Mouse (Mus musculus): Measurements from ENCODE around the gene Anxa1. TPM values are rescaled to one million over a fixed set of nuclear protein-coding genes. Genes with fewer than 3 reads are reported as not detected.

Gene Anxa1
- total and polyA plus RNA-seq, 2 experiments from 2014 or later = 17.4 to 52.2 TPM

DNA sequence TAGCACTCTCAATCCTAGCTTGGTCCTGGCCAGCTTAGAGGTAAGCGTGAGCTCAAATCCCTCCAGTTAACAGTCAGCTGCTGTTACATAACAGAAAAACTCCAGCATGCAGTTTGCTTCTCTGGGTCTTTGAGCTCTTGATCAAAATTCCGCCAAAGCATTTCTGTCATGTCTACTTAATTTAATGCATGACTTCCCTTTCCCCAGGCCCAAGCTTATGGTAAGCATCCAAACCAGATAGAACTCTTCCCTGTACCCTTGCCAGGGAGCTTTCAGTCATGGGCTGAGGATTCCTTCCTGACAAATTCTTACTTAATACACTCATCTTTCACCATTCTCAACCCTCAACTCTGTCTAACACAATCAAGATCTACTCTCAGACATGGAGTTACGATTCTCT lies 20.5 kb upstream of the Anxa1 start:
- no peak overlapping the region for H3K27ac ChIP-seq (ENCODE audit: low read depth)
- WGBS = 76% methylated on average over 3 of the region's 3 CpGs
- H3K4me2 ChIP-seq (ENCODE audit: low read depth, low read length) = no peak overlapping the region
- no peaks in the 10 kb centered on the region for H3K4me1 ChIP-seq (ENCODE audit: control insufficient read depth, insufficient read depth)
- no peaks in the 10 kb centered on the region for H3K9me3 ChIP-seq (replicated peaks; ENCODE audit: control insufficient read depth, low read length)
- H3K4me3 ChIP-seq (ENCODE audit: low read depth, low read length) = no peak overlapping the region
- DNase-seq (ENCODE audit: low spot score) (no peak), ATAC-seq (ENCODE audit: insufficient read depth, low read depth) (no peak)
- no peaks in the 10 kb centered on the region for H3K36me3 ChIP-seq (replicated peaks; ENCODE audit: control insufficient read depth, insufficient read depth, low read length)
- TF ChIP-seq CTCF (IDR thresholded peaks at IDR 0.05; ENCODE audit: low read depth) (no peak), EP300 (IDR thresholded peaks at IDR 0.05; ENCODE audit: low read depth) (no peak)
- H3K27me3 ChIP-seq (ENCODE audit: control insufficient read depth, insufficient read depth, low read length) = no peaks in the 10 kb centered on the region
- no peak overlapping the region for H3K9ac ChIP-seq (replicated peaks; ENCODE audit: low read depth, low read length)

- Histone ChIP-seq H3K9ac (replicated peaks; ENCODE audit: low read depth, low read length) (no peak overlapping the region), H3K9me3 (replicated peaks; ENCODE audit: control insufficient read depth, low read length) (no peaks in the 10 kb centered on the region), H3K27ac (ENCODE audit: low read depth) (no peak overlapping the region), H3K27me3 (ENCODE audit: control insufficient read depth, insufficient read depth, low read length) (no peaks in the 10 kb centered on the region), H3K4me2 (ENCODE audit: low read depth, low read length) (no peak overlapping the region), H3K36me3 (replicated peaks; ENCODE audit: control insufficient read depth, insufficient read depth, low read length) (no peaks in the 10 kb centered on the region), H3K4me1 (ENCODE audit: control insufficient read depth, insufficient read depth) (no peaks in the 10 kb centered on the region), H3K4me3 (ENCODE audit: low read depth, low read length) (no peak overlapping the region)
- TF ChIP-seq CTCF (IDR thresholded peaks at IDR 0.05; ENCODE audit: low read depth) (no peak), EP300 (IDR thresholded peaks at IDR 0.05; ENCODE audit: low read depth) (no peak)
- DNase-seq (ENCODE audit: low spot score) (no peak), ATAC-seq (ENCODE audit: insufficient read depth, low read depth) (no peak)
- 59% methylated on average over 9 of the region's 9 CpGs for WGBS
Observed at GRCm38 (mm10) chr19:20409541-20410528, 19.1 kb upstream of the Anxa1 start.

DNA sequence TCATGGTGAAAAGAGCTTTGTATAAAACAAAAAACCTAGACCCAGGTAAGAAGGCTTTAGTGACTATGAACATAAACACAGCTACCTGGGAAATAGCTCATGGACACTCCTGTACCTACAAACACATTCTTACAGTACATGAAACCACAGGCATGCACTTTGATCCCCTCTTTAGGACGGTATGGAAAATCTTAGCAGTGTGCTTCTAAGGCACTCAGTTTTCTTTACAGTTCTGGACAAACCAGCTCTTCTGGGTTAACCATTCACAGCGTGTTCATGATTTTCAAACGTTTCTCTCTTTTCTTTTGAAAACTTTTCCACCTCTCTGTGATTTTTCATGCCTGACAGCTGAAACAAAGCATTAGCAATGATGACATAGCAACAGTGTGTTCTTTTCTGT lies 15.7 kb upstream of the Anxa1 start:
- DNase-seq (ENCODE audit: low spot score) (no peak), ATAC-seq (ENCODE audit: insufficient read depth, low read depth) (no peak)
- 45% methylated on average over 3 of the region's 3 CpGs for WGBS
- Histone ChIP-seq H3K27ac (ENCODE audit: low read depth) (no peak overlapping the region), H3K4me2 (ENCODE audit: low read depth, low read length) (no peak overlapping the region), H3K4me3 (ENCODE audit: low read depth, low read length) (no peak overlapping the region), H3K4me1 (ENCODE audit: control insufficient read depth, insufficient read depth) (no peaks in the 10 kb centered on the region), H3K9ac (replicated peaks; ENCODE audit: low read depth, low read length) (no peak overlapping the region), H3K36me3 (replicated peaks; ENCODE audit: control insufficient read depth, insufficient read depth, low read length) (no peaks in the 10 kb centered on the region), H3K9me3 (replicated peaks; ENCODE audit: control insufficient read depth, low read length) (no peaks in the 10 kb centered on the region), H3K27me3 (ENCODE audit: control insufficient read depth, insufficient read depth, low read length) (no peaks in the 10 kb centered on the region)
- TF ChIP-seq EP300 (IDR thresholded peaks at IDR 0.05; ENCODE audit: low read depth) = no peak
- TF ChIP-seq CTCF (IDR thresholded peaks at IDR 0.05; ENCODE audit: low read depth) = no peak

GRCm38 (mm10) chr19:20405015-20405414 lies 14.3 kb upstream of the Anxa1 start:
- Histone ChIP-seq H3K27ac (ENCODE audit: low read depth) (no peak overlapping the region), H3K9me3 (replicated peaks; ENCODE audit: control insufficient read depth, low read length) (no peaks in the 10 kb centered on the region), H3K36me3 (replicated peaks; ENCODE audit: control insufficient read depth, insufficient read depth, low read length) (no peaks in the 10 kb centered on the region), H3K4me2 (ENCODE audit: low read depth, low read length) (no peak overlapping the region), H3K4me3 (ENCODE audit: low read depth, low read length) (no peak overlapping the region), H3K9ac (replicated peaks; ENCODE audit: low read depth, low read length) (no peak overlapping the region), H3K4me1 (ENCODE audit: control insufficient read depth, insufficient read depth) (no peaks in the 10 kb centered on the region), H3K27me3 (ENCODE audit: control insufficient read depth, insufficient read depth, low read length) (no peaks in the 10 kb centered on the region)
- WGBS = 76% methylated on average over 4 of the region's 4 CpGs
- TF ChIP-seq CTCF (IDR thresholded peaks at IDR 0.05; ENCODE audit: low read depth) (no peak), EP300 (IDR thresholded peaks at IDR 0.05; ENCODE audit: low read depth) (no peak)
- ATAC-seq (ENCODE audit: insufficient read depth, low read depth) = no peak
- no peak for DNase-seq (ENCODE audit: low spot score)

DNA sequence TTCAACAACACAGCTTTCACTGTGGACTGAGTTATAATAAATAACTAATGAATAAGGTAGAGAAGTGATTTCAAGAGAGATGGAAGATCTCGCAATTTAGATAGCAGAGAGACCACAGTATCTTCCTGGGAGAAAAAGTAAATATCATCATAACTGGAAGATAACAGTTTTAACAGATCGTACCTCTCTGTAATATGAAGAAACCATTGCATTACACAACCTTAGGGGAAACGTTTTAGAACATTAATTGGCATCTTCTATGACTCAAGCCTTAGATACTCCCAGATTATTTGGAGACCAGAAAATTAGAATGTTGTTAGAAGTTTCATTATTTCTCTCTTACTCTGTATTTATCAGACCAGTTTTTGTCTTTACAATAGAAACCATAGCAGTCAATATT lies 13.0 kb upstream of the Anxa1 start:
- H3K4me1 ChIP-seq (ENCODE audit: control insufficient read depth, insufficient read depth) = no peaks in the 10 kb centered on the region
- ATAC-seq (ENCODE audit: insufficient read depth, low read depth) (no peak), DNase-seq (ENCODE audit: low spot score) (no peak)
- no peak overlapping the region for H3K9ac ChIP-seq (replicated peaks; ENCODE audit: low read depth, low read length)
- H3K4me2 ChIP-seq (ENCODE audit: low read depth, low read length) = no peak overlapping the region
- WGBS = 75% methylated on average over 3 of the region's 3 CpGs
- no peaks in the 10 kb centered on the region for H3K9me3 ChIP-seq (replicated peaks; ENCODE audit: control insufficient read depth, low read length)
- no peak for TF ChIP-seq EP300 (IDR thresholded peaks at IDR 0.05; ENCODE audit: low read depth)
- TF ChIP-seq CTCF (IDR thresholded peaks at IDR 0.05; ENCODE audit: low read depth) = no peak
- H3K4me3 ChIP-seq (ENCODE audit: low read depth, low read length) = no peak overlapping the region
- H3K27ac ChIP-seq (ENCODE audit: low read depth) = no peak overlapping the region
- H3K36me3 ChIP-seq (replicated peaks; ENCODE audit: control insufficient read depth, insufficient read depth, low read length) = no peaks in the 10 kb centered on the region
- no peaks in the 10 kb centered on the region for H3K27me3 ChIP-seq (ENCODE audit: control insufficient read depth, insufficient read depth, low read length)
